Mouse (Mus musculus): Measurements from ENCODE around the gene Ralb. TPM values are rescaled to one million over a fixed set of nuclear protein-coding genes. Genes with fewer than 3 reads are reported as not detected.
A peak's percentile ranks its signal among the peaks of the same experiment; 100 is the strongest.

The Ralb gene
- polyA plus RNA-seq, 1 experiment = 30.3 TPM

GRCm38 (mm10) chr1:119471793-119472396, 32.7 kb downstream of the Ralb start:
- no peak overlapping the region for H3K4me3 ChIP-seq (replicated peaks; ENCODE audit: control insufficient read depth, low read depth, low read length)
- 81% methylated on average over 14 of the region's 14 CpGs for WGBS
- TF ChIP-seq CTCF (IDR thresholded peaks at IDR 0.05; ENCODE audit: control insufficient read depth, insufficient read depth, low read length) (no peak), POLR2A (IDR thresholded peaks at IDR 0.05; ENCODE audit: borderline replicate concordance, control insufficient read depth, low read depth, low read length) (no peak)
- no peak overlapping the region for H3K27ac ChIP-seq (ENCODE audit: control insufficient read depth, insufficient read depth, low read depth, low read length, poor library complexity)
- H3K4me1 ChIP-seq (ENCODE audit: control insufficient read depth, insufficient read depth, low read length) = peaks cover 4% of the 10 kb centered on the region

DNA sequence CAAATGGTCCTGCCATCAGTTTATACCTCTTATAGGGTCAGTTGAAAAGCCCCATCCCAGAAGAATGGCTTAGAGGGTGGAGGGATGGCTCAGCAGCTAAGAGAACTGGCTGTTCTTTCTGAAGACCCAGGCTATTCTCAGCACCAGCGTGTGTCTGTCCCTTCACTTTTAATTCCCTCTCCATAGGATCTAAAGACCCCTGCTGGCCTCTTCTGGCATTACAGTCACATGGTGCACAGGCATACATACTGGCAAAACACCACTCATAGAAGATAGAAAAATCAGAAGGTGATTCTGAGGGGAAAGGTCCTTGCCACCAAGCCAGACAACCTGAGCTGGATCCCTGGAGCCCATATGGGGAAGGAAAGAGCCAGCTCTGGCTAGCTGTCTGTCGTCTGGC, 41.2 kb downstream of the Ralb start:
- Histone ChIP-seq H3K4me1 (ENCODE audit: control insufficient read depth, insufficient read depth, low read length) (no peaks in the 10 kb centered on the region), H3K27ac (ENCODE audit: control insufficient read depth, insufficient read depth, low read depth, low read length, poor library complexity) (no peak overlapping the region), H3K4me3 (replicated peaks; ENCODE audit: control insufficient read depth, low read depth, low read length) (no peak overlapping the region)
- TF ChIP-seq POLR2A (IDR thresholded peaks at IDR 0.05; ENCODE audit: borderline replicate concordance, control insufficient read depth, low read depth, low read length) (no peak), CTCF (IDR thresholded peaks at IDR 0.05; ENCODE audit: control insufficient read depth, insufficient read depth, low read length) (no peak)
- WGBS = 43% methylated on average over 2 of the region's 2 CpGs

DNA sequence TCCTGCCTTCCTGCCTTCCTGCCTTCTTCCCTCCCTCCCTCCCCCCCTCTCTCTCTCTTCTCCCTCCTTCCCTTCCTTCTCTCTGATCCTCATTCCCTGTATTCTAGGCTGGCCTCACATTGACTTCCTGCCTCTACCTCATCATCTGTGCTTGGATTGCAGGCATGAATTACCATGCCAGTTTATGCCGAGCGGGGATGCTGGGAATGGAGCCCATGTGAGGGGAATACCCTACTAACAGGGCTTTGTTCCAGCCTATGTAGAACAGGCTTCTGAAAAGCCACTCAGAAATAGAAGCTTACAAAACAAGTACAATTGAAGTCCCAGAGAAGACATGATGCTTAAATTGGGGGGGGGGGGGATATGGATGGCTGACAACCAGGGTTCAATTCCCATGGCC, 44.5 kb downstream of the Ralb start:
- H3K27ac ChIP-seq (ENCODE audit: control insufficient read depth, insufficient read depth, low read depth, low read length, poor library complexity) = no peak overlapping the region
- H3K4me3 ChIP-seq (replicated peaks; ENCODE audit: control insufficient read depth, low read depth, low read length) = no peak overlapping the region
- no peak for TF ChIP-seq CTCF (IDR thresholded peaks at IDR 0.05; ENCODE audit: control insufficient read depth, insufficient read depth, low read length)
- no peak for TF ChIP-seq POLR2A (IDR thresholded peaks at IDR 0.05; ENCODE audit: borderline replicate concordance, control insufficient read depth, low read depth, low read length)
- 0 out of 2 replicates have a peak, but pooled peaks cover 1% of the 10 kb centered on the region for H3K4me1 ChIP-seq (ENCODE audit: control insufficient read depth, insufficient read depth, low read length)
- WGBS = 82% methylated on average over 2 of the region's 2 CpGs

DNA sequence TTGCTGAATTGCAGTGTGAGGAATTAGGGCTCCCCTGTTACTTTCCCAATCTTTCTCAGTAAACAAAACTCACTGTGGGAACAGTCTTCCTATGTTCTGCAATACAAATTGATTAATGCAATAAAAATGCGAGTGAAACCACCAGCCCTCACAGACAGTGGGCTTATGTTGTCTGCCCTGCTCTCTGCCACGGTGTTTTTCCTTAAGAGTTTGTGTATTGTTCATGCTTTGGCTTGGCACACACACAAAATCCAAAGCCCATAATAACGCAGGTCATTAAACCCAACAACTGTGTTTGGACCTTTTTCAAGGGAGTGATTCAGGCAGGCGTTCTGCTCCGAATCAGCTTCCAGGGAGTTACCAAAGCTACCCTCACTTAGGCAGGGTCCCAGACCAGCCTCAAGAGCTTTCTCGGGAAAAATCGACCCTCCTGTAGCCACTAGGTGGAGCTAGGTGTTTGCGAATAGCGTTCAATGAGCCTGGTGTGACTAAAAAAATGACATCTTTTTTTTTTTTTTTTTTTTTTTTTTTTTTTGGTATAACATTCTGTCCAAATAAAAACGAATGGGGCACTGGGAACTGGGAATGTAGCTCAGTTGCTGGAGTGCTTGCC, 46.5 kb downstream of the Ralb start:
- no peak overlapping the region for H3K4me3 ChIP-seq (replicated peaks; ENCODE audit: control insufficient read depth, low read depth, low read length)
- peak; percentile 42 for TF ChIP-seq CTCF (IDR thresholded peaks at IDR 0.05; ENCODE audit: control insufficient read depth, insufficient read depth, low read length)
- TF ChIP-seq POLR2A (IDR thresholded peaks at IDR 0.05; ENCODE audit: borderline replicate concordance, control insufficient read depth, low read depth, low read length) = no peak

DNA sequence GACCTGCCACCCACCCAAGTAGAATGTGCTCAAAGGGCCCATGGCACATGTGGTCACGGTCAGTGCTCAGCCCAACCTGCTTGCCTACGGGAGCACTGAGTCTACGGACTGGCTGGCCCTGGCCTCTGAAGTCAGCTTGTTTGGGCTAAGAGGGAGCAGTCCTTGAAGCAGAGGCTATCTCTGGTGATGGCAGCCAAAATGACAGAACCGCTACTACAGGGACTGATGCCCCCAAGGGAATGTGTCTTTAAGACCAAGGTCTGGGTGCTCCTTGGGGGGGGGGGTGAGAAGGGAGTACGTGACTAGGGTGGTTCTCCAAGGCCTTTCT, 47.1 kb downstream of the Ralb start:
- Histone ChIP-seq H3K4me3 (replicated peaks; ENCODE audit: control insufficient read depth, low read depth, low read length) (peak overlapping the region; percentile 2), H3K4me1 (ENCODE audit: control insufficient read depth, insufficient read depth, low read length) (0 out of 2 replicates have a peak, but pooled peaks cover 1% of the 10 kb centered on the region), H3K27ac (ENCODE audit: control insufficient read depth, insufficient read depth, low read depth, low read length, poor library complexity) (no peak overlapping the region)
- 24% methylated on average over 5 of the region's 5 CpGs for WGBS
- TF ChIP-seq CTCF (IDR thresholded peaks at IDR 0.05; ENCODE audit: control insufficient read depth, insufficient read depth, low read length) (no peak), POLR2A (IDR thresholded peaks at IDR 0.05; ENCODE audit: borderline replicate concordance, control insufficient read depth, low read depth, low read length) (no peak)

More for the DNA sequence above, 46.5 kb downstream of the Ralb start:
- Histone ChIP-seq H3K27ac (ENCODE audit: control insufficient read depth, insufficient read depth, low read depth, low read length, poor library complexity) (no peak overlapping the region), H3K4me1 (ENCODE audit: control insufficient read depth, insufficient read depth, low read length) (0 out of 2 replicates have a peak, but pooled peaks cover 1% of the 10 kb centered on the region)
- WGBS = 10% methylated on average over 10 of the region's 10 CpGs

- 8% methylated on average over 19 of the region's 19 CpGs for WGBS
- H3K27ac ChIP-seq (ENCODE audit: control insufficient read depth, insufficient read depth, low read depth, low read length, poor library complexity) = no peak overlapping the region
- H3K4me3 ChIP-seq (replicated peaks; ENCODE audit: control insufficient read depth, low read depth, low read length) = peak overlapping the region; percentile 2
- TF ChIP-seq CTCF (IDR thresholded peaks at IDR 0.05; ENCODE audit: control insufficient read depth, insufficient read depth, low read length) (no peak), POLR2A (IDR thresholded peaks at IDR 0.05; ENCODE audit: borderline replicate concordance, control insufficient read depth, low read depth, low read length) (no peak)
- 0 out of 2 replicates have a peak, but pooled peaks cover 1% of the 10 kb centered on the region for H3K4me1 ChIP-seq (ENCODE audit: control insufficient read depth, insufficient read depth, low read length)
Observed at GRCm38 (mm10) chr1:119456671-119457527, 47.7 kb downstream of the Ralb start.

DNA sequence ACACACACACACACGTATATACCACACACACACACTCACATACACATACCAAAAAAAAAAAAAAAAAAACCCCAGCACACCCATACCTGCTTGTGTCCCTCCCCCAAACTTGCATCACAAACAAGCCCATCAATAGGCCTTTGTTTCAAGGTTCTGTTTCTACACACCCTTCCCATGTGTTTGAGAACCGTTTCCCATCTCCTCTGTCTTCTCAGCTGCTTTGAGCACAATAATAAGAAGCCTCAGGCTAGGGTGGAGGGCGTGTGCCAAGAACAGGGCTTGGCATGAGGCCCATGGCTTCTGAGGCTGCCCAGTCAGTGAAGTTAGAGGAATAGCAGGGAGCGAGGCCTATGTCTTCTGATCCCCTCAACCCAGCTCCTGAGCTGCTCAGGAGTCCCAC, 50.9 kb downstream of the Ralb start:
- H3K4me1 ChIP-seq (ENCODE audit: control insufficient read depth, insufficient read depth, low read length) = 0 out of 2 replicates have a peak, but pooled peaks cover 1% of the 10 kb centered on the region
- no peak for TF ChIP-seq POLR2A (IDR thresholded peaks at IDR 0.05; ENCODE audit: borderline replicate concordance, control insufficient read depth, low read depth, low read length)
- TF ChIP-seq CTCF (IDR thresholded peaks at IDR 0.05; ENCODE audit: control insufficient read depth, insufficient read depth, low read length) = no peak
- H3K4me3 ChIP-seq (replicated peaks; ENCODE audit: control insufficient read depth, low read depth, low read length) = no peak overlapping the region
- WGBS = 67% methylated on average over 3 of the region's 4 CpGs
- no peak overlapping the region for H3K27ac ChIP-seq (ENCODE audit: control insufficient read depth, insufficient read depth, low read depth, low read length, poor library complexity)

GRCm38 (mm10) chr1:119451417-119451816, 53.2 kb downstream of the Ralb start:
- Histone ChIP-seq H3K27ac (ENCODE audit: control insufficient read depth, insufficient read depth, low read depth, low read length, poor library complexity) (no peak overlapping the region), H3K4me1 (ENCODE audit: control insufficient read depth, insufficient read depth, low read length) (no peaks in the 10 kb centered on the region), H3K4me3 (replicated peaks; ENCODE audit: control insufficient read depth, low read depth, low read length) (no peak overlapping the region)
- TF ChIP-seq POLR2A (IDR thresholded peaks at IDR 0.05; ENCODE audit: borderline replicate concordance, control insufficient read depth, low read depth, low read length) = no peak
- no peak for TF ChIP-seq CTCF (IDR thresholded peaks at IDR 0.05; ENCODE audit: control insufficient read depth, insufficient read depth, low read length)
- WGBS = 77% methylated on average over 10 of the region's 10 CpGs
